Mouse (Mus musculus) small intestine, adult 2 months (tissue): ENCODE results near the gene Il18rap.

Source experiments
- CTCF ChIP-seq: fragments of 200-500 bp; IDR thresholded peaks from 2 replicates; pipeline ENCODE4 v1.5.1; 2012; ENCODE audit warnings: low read depth, mild to moderate bottlenecking, control low read depth, inconsistent platforms, low read length, moderate library complexity, mixed read lengths; ENCODE audit not compliant: insufficient replicate concordance, insufficient read length; ENCODE audit errors: extremely low read depth
- POLR2A ChIP-seq: fragments of 200-500 bp; IDR thresholded peaks from 2 replicates; pipeline ENCODE4 v1.6.1; 2012; ENCODE audit warnings: low read depth, mild to moderate bottlenecking, control low read depth, inconsistent platforms, low read length, moderate library complexity

- no peak for TF ChIP-seq CTCF
- TF ChIP-seq POLR2A, result no peak
Measured at GRCm38 (mm10) chr1:40501546-40502398, 13.4 kb upstream of the Il18rap start.
